Mouse (Mus musculus): ENCODE measurements around the gene Pip4k2c. TPM values are rescaled to one million over a fixed set of nuclear protein-coding genes. Genes with fewer than 3 reads are reported as not detected.
A peak's percentile ranks its signal among the peaks of the same experiment; 100 is the strongest.

Gene Pip4k2c
- polyA plus RNA-seq, 1 experiment = 16.2 TPM

DNA sequence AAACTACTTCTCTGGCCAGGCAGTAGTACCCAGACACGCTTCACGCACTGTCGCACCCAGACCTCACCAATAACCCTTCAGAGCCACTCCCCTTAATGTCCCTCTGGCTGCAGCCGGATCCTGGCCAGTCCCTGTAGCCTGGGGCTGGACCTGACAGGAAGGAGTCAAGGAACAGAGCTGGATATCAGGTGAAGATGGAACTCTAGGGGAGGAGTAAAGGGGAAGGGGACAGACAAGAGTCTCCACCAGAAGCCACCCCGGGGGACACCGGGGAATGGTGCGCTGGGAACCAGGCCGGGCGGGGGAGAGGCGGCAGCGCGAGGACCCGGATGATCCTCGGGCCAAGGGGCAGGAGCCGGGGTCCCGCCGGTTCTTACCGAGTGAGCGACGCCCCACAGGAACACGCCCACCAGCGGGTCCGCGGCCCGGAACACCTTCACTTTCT is 402 bp downstream of the Pip4k2c start:
- Histone ChIP-seq H3K4me3 (ENCODE audit: control insufficient read depth, low read depth, low read length) (peak overlapping the region; percentile 94), H3K36me3 (ENCODE audit: control insufficient read depth, insufficient read depth, low read length) (no peaks in the 10 kb centered on the region), H3K4me1 (ENCODE audit: control insufficient read depth, insufficient read depth, low read length) (peaks cover 6% of the 10 kb centered on the region), H3K27me3 (ENCODE audit: control insufficient read depth, insufficient read depth, low read length) (no peaks in the 10 kb centered on the region), H3K27ac (ENCODE audit: control insufficient read depth, insufficient read depth, low read depth, low read length) (peak overlapping the region; percentile 69)
- TF ChIP-seq POLR2A (IDR thresholded peaks at IDR 0.05; ENCODE audit: control insufficient read depth, low read depth, low read length) (no peak), CTCF (IDR thresholded peaks at IDR 0.05; ENCODE audit: control insufficient read depth, insufficient read depth, insufficient replicate concordance, low read depth, low read length) (no peak)

DNA sequence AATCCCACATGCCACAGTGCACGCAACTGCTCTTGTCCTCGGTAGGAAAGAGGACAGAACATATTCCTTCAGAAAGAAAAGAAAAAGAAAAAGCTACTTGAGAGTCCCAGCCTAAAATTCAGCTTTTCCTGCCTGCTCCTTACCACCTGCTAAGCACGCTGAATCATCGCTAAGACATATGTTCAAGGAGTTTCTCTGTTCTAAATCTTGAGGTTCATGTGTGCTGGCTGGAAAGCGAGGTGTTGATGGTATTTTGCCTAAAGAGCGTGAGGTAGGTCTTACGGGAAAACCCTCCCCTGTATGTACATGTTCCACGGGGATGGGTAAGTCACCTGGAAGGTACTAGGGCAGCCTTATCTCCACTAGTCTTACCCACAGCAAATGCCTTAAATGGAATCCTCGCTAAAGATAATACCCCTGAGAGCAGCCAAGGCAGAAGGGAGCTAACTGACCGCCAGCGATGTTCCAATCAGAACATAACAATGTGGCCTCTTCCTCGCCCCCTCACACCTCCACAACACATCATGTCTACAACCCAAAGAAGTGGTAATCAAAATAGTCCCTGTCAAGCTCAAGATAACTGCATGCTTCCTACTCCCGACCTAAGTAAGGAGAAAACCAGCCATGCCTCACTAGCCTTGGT is 1.3 kb downstream of the Pip4k2c start:
- Histone ChIP-seq H3K27ac (ENCODE audit: control insufficient read depth, insufficient read depth, low read depth, low read length) (no peak overlapping the region), H3K4me3 (ENCODE audit: control insufficient read depth, low read depth, low read length) (no peak overlapping the region), H3K27me3 (ENCODE audit: control insufficient read depth, insufficient read depth, low read length) (no peaks in the 10 kb centered on the region), H3K36me3 (ENCODE audit: control insufficient read depth, insufficient read depth, low read length) (peaks cover under 1% of the 10 kb centered on the region; the same call in 1 of the 2 replicates), H3K4me1 (ENCODE audit: control insufficient read depth, insufficient read depth, low read length) (peaks cover 6% of the 10 kb centered on the region)
- TF ChIP-seq POLR2A (IDR thresholded peaks at IDR 0.05; ENCODE audit: control insufficient read depth, low read depth, low read length) = no peak
- TF ChIP-seq CTCF (IDR thresholded peaks at IDR 0.05; ENCODE audit: control insufficient read depth, insufficient read depth, insufficient replicate concordance, low read depth, low read length) = no peak

DNA sequence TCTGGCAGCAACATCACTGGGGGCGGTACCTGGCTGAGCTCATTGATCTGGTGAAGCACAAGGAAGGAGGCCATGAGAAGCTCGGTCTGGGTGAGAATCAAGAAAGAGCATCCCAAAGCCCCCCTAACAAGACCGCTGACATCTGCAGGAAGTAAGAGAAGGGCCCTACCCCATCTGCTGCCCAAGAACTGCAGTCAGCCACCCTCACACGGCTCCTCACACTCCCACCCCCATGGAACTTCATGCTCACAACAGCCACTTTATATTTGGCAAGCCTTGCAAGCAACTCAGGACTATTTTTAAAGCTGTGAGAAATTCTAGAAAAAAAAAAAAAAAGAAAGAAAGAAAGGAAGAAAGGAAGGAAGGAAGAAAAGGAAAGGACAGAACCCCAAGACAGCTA is 2.5 kb downstream of the Pip4k2c start:
- Histone ChIP-seq H3K4me3 (ENCODE audit: control insufficient read depth, low read depth, low read length) (no peak overlapping the region), H3K27me3 (ENCODE audit: control insufficient read depth, insufficient read depth, low read length) (no peaks in the 10 kb centered on the region), H3K36me3 (ENCODE audit: control insufficient read depth, insufficient read depth, low read length) (peaks cover 1% of the 10 kb centered on the region; the same call in 1 of the 2 replicates)

GRCm38 (mm10) chr10:127205373-127205772 is 6.0 kb downstream of the Pip4k2c start:
- H3K4me1 ChIP-seq (ENCODE audit: control insufficient read depth, insufficient read depth, low read length) = peaks cover under 1% of the 10 kb centered on the region; the same call in 1 of the 2 replicates
- no peak overlapping the region for H3K27ac ChIP-seq (ENCODE audit: control insufficient read depth, insufficient read depth, low read depth, low read length)
- TF ChIP-seq POLR2A (IDR thresholded peaks at IDR 0.05; ENCODE audit: control insufficient read depth, low read depth, low read length) = no peak
- no peak for TF ChIP-seq CTCF (IDR thresholded peaks at IDR 0.05; ENCODE audit: control insufficient read depth, insufficient read depth, insufficient replicate concordance, low read depth, low read length)
- H3K36me3 ChIP-seq (ENCODE audit: control insufficient read depth, insufficient read depth, low read length) = peaks cover 1% of the 10 kb centered on the region; the same call in 1 of the 2 replicates
- H3K4me3 ChIP-seq (ENCODE audit: control insufficient read depth, low read depth, low read length) = no peak overlapping the region
- H3K27me3 ChIP-seq (ENCODE audit: control insufficient read depth, insufficient read depth, low read length) = no peaks in the 10 kb centered on the region

More for the DNA sequence above, 2.5 kb downstream of the Pip4k2c start:
- Histone ChIP-seq H3K27ac (ENCODE audit: control insufficient read depth, insufficient read depth, low read depth, low read length) (no peak overlapping the region), H3K4me1 (ENCODE audit: control insufficient read depth, insufficient read depth, low read length) (peaks cover 6% of the 10 kb centered on the region)
- TF ChIP-seq CTCF (IDR thresholded peaks at IDR 0.05; ENCODE audit: control insufficient read depth, insufficient read depth, insufficient replicate concordance, low read depth, low read length) (no peak), POLR2A (IDR thresholded peaks at IDR 0.05; ENCODE audit: control insufficient read depth, low read depth, low read length) (no peak)

DNA sequence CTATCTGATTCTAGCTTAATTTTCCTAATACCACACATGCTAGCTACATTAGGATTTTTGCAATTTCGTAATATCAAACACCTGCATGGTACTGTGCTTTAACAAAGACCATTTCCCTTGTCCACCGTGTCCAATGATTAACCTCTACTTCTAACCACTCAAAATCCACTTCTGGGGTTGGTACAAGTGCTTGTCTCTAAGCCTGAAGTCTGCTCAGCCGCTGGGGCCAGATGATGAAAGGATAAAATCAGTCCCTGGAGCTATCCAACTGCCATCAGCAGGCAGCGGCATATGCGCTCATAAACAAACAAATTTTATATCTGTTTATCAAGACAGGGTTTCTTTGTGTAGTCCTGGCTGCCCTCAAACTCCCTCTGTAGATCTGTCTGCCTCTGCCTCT is 6.8 kb downstream of the Pip4k2c start:
- Histone ChIP-seq H3K4me3 (ENCODE audit: control insufficient read depth, low read depth, low read length) (no peak overlapping the region), H3K4me1 (ENCODE audit: control insufficient read depth, insufficient read depth, low read length) (no peaks in the 10 kb centered on the region), H3K27ac (ENCODE audit: control insufficient read depth, insufficient read depth, low read depth, low read length) (no peak overlapping the region), H3K27me3 (ENCODE audit: control insufficient read depth, insufficient read depth, low read length) (no peaks in the 10 kb centered on the region), H3K36me3 (ENCODE audit: control insufficient read depth, insufficient read depth, low read length) (peaks cover 1% of the 10 kb centered on the region; the same call in 1 of the 2 replicates)
- TF ChIP-seq CTCF (IDR thresholded peaks at IDR 0.05; ENCODE audit: control insufficient read depth, insufficient read depth, insufficient replicate concordance, low read depth, low read length) = no peak
- TF ChIP-seq POLR2A (IDR thresholded peaks at IDR 0.05; ENCODE audit: control insufficient read depth, low read depth, low read length) = no peak

DNA sequence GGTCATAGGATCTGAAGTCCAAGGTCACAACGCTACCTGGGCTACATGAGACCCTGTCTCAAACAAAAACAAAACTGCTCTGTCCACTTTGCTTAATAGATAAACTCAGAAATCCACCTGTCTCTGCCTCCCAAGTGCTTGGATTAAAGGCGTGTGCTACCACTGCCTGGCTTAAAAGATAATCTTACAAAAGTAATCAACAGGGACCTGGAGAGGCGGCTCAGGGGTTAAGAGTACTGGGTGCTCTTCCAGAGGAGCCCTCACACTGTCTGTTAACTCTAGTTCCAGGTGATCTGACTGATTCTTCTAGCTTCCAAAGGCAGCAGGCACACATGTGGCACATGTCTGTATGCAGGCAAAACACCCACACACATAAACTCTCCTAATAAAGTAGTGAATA is 8.3 kb downstream of the Pip4k2c start:
- no peaks in the 10 kb centered on the region for H3K27me3 ChIP-seq (ENCODE audit: control insufficient read depth, insufficient read depth, low read length)
- H3K27ac ChIP-seq (ENCODE audit: control insufficient read depth, insufficient read depth, low read depth, low read length) = no peak overlapping the region
- no peak overlapping the region for H3K4me3 ChIP-seq (ENCODE audit: control insufficient read depth, low read depth, low read length)
- TF ChIP-seq CTCF (IDR thresholded peaks at IDR 0.05; ENCODE audit: control insufficient read depth, insufficient read depth, insufficient replicate concordance, low read depth, low read length) (no peak), POLR2A (IDR thresholded peaks at IDR 0.05; ENCODE audit: control insufficient read depth, low read depth, low read length) (no peak)
- peaks cover 3% of the 10 kb centered on the region for H3K36me3 ChIP-seq (ENCODE audit: control insufficient read depth, insufficient read depth, low read length)
- H3K4me1 ChIP-seq (ENCODE audit: control insufficient read depth, insufficient read depth, low read length) = no peaks in the 10 kb centered on the region

GRCm38 (mm10) chr10:127200279-127200678 is 11.1 kb downstream of the Pip4k2c start:
- H3K36me3 ChIP-seq (ENCODE audit: control insufficient read depth, insufficient read depth, low read length) = peaks cover 3% of the 10 kb centered on the region
- H3K4me1 ChIP-seq (ENCODE audit: control insufficient read depth, insufficient read depth, low read length) = peaks cover 8% of the 10 kb centered on the region
- TF ChIP-seq CTCF (IDR thresholded peaks at IDR 0.05; ENCODE audit: control insufficient read depth, insufficient read depth, insufficient replicate concordance, low read depth, low read length) (no peak), POLR2A (IDR thresholded peaks at IDR 0.05; ENCODE audit: control insufficient read depth, low read depth, low read length) (no peak)
- H3K27me3 ChIP-seq (ENCODE audit: control insufficient read depth, insufficient read depth, low read length) = no peaks in the 10 kb centered on the region
- no peak overlapping the region for H3K27ac ChIP-seq (ENCODE audit: control insufficient read depth, insufficient read depth, low read depth, low read length)
- H3K4me3 ChIP-seq (ENCODE audit: control insufficient read depth, low read depth, low read length) = no peak overlapping the region

Data from testis, adult 2 months (tissue).